Mouse (Mus musculus) kidney, embryonic 14.5 days (tissue): ENCODE results near the gene Daam1. TPM values are rescaled to one million over a fixed set of nuclear protein-coding genes. Genes with fewer than 3 reads are reported as not detected.

Experiments used
- ATAC-seq: fragments of 200-750 bp; cut with Nextera tagmentation; 2 replicates; pipeline ENCODE4 v1.8.0; 2017; ENCODE audit warnings: moderate number of reproducible peaks, mild to moderate bottlenecking, moderate TSS enrichment, moderate library complexity; ENCODE audit not compliant: low FRiP score, low TSS enrichment
- H3K27ac ChIP-seq: fragments of 300-500 bp; sonication (generic); 2 replicates; pipeline ENCODE4 v1.5.1; 2014; ENCODE audit warnings: low read depth, mild to moderate bottlenecking, low read length, moderate library complexity, mixed read lengths
- H3K27me3 ChIP-seq: fragments of 300-500 bp; sonication (generic); 2 replicates; pipeline ENCODE4 v1.6.1; 2014; ENCODE audit warnings: mild to moderate bottlenecking, low read length; ENCODE audit not compliant: control insufficient read depth, insufficient read depth
- H3K36me3 ChIP-seq: fragments of 300-500 bp; sonication (generic); 2 replicates; pipeline ENCODE4 v1.6.1; 2014; ENCODE audit warnings: low read length, mixed read lengths; ENCODE audit not compliant: control insufficient read depth, insufficient read depth
- H3K4me1 ChIP-seq: fragments of 300-500 bp; sonication (generic); 2 replicates; pipeline ENCODE4 v1.6.1; 2014; ENCODE audit warnings: low read length, mixed read lengths; ENCODE audit not compliant: control insufficient read depth, insufficient read depth
- H3K4me2 ChIP-seq: fragments of 300-500 bp; sonication (generic); replicated peaks from 2 replicates; pipeline ENCODE4 v1.6.1; 2014; ENCODE audit warnings: low read depth, mild to moderate bottlenecking, low read length
- H3K4me3 ChIP-seq: fragments of 300-500 bp; sonication (generic); 2 replicates; pipeline ENCODE4 v1.5.1; 2014; ENCODE audit warnings: mild to moderate bottlenecking, low read length
- H3K9ac ChIP-seq: fragments of 300-500 bp; sonication (generic); 2 replicates; pipeline ENCODE4 v1.6.1; 2014; ENCODE audit warnings: low read depth, mild to moderate bottlenecking, low read length, moderate library complexity
- H3K9me3 ChIP-seq: fragments of 300-500 bp; sonication (generic); 2 replicates; pipeline ENCODE4 v1.6.1; 2016; ENCODE audit warnings: low read length; ENCODE audit not compliant: control insufficient read depth
- WGBS: fragments of 180-500 bp; shearing (Covaris S2); extraction: QIAGEN DNeasy Blood & Tissue Kit; methylation state at CpG from one replicate; pipeline ENCODE4 v1.1.7; 2014; 5-methylcytosine and 5-hydroxymethylcytosine counted together
- polyA plus RNA-seq: library from polyadenylated mRNA; unstranded; fragments of >200 nt; fragmentation: Nextera tagmentation; extraction: Ambion mirVana; gene quantifications from 2 replicates; pipeline ENCODE4 v1.2.1, GENCODE M21; 2014

The Daam1 gene
- polyA plus RNA-seq, 1 experiment from 2014 or later, result 13.0 TPM

DNA sequence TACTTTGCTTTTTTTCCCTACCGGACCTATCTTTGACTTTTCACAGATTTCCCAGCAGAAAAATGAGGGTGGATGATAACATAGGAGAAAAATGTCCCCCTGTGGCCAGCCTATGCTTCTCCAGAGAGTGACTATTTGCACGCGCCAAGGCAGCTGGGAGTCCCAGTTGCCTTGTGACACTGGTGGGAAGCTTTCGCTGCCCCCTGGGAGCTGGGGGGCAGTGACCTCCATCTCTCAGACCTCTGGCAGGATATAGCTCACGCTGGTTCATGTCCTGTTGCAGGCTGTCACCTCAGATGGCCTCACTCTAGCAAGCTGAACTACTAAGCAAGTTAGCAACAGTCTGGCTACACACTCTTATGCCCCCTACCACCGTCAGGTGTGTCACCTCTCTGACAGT lies 200.9 kb downstream of the Daam1 start:
- H3K36me3 ChIP-seq, result no peaks in the 10 kb centered on the region
- H3K4me2 ChIP-seq, result no peak overlapping the region
- ATAC-seq, result no peak
- H3K4me1 ChIP-seq, result no peaks in the 10 kb centered on the region
- H3K27me3 ChIP-seq, result no peaks in the 10 kb centered on the region
- H3K9me3 ChIP-seq, result no peaks in the 10 kb centered on the region
- no peak overlapping the region for H3K9ac ChIP-seq
- no peak overlapping the region for H3K4me3 ChIP-seq
- no peak overlapping the region for H3K27ac ChIP-seq
- 74% methylated on average over 6 of the region's 6 CpGs for WGBS

DNA sequence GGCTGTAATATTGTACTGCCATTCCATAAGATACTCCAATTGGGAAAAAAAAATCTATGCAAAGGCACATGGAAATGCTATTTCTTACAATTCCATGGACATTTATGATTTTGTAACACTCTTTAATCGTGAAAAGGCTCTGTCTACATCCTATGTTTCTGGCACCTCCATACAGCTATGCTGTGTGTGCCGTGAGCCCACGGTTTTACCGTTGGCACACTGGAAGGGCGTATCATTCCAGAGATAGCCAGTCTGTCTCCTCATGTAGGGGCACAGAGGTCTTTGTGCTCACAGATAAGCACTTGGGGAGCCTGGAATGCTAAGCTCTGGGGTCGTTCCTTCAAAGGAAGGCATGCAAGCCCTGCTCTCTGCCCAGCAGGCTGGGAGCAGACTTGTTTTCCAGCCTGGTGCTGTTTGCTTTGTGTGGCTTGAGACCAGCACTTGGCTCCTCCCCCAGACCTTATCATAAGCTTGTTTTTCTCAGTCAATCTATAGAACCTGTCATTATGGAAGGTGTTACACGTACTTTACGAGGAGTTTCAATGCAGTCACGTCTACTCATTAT lies 205.3 kb downstream of the Daam1 start:
- H3K9me3 ChIP-seq, result no peaks in the 10 kb centered on the region
- H3K4me3 ChIP-seq, result no peak overlapping the region
- H3K27ac ChIP-seq, result no peak overlapping the region
- no peaks in the 10 kb centered on the region for H3K4me1 ChIP-seq
- H3K9ac ChIP-seq, result no peak overlapping the region
- H3K4me2 ChIP-seq, result no peak overlapping the region
- H3K27me3 ChIP-seq, result no peaks in the 10 kb centered on the region
- ATAC-seq, result no peak
- 75% methylated on average over 9 of the region's 9 CpGs for WGBS
- no peaks in the 10 kb centered on the region for H3K36me3 ChIP-seq

DNA sequence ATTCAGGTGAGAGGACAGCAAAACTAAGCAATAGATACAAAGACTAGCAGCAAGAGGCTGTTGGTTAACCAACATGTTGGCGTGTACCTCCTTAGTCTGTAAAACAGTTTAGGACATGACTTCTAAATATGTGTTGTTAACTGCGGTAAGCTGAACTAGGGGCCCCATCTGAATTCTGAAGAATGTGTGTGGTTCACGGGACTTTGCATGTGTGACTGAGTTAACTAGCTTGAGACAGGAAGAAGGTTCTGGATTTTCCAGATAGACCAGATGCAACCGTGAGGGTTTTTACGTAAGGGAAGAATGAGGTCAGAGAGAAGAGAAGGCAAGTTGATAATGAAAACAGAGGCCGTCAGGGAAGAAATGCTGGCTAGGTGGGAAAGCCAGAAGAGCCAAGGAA lies 206.2 kb downstream of the Daam1 start:
- 83% methylated on average over 6 of the region's 6 CpGs for WGBS
- no peak overlapping the region for H3K9ac ChIP-seq
- H3K27ac ChIP-seq, result no peak overlapping the region

DNA sequence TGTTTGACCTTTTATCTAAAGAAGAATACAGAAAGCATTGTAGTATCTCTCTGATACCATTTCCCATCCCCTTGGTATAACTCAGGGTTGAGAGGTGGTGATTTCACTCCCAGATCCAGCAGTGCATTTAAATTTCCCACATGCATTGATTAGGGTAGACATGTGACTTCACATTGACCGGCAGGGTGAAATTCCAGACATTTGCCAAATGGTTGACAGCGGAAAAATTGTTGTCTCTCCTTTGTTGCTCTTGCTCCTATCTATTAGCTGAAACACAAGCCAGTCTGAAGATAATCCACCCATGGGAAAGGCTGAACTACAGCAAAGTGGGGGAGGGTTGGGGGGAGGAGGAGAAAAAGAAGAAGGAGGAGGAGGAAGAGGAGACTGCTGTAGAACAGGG lies 208.0 kb downstream of the Daam1 start:
- H3K27me3 ChIP-seq, result no peaks in the 10 kb centered on the region
- 78% methylated on average over 2 of the region's 2 CpGs for WGBS
- no peak for ATAC-seq
- H3K27ac ChIP-seq, result no peak overlapping the region
- no peak overlapping the region for H3K9ac ChIP-seq
- H3K4me3 ChIP-seq, result no peak overlapping the region
- H3K36me3 ChIP-seq, result no peaks in the 10 kb centered on the region
- no peaks in the 10 kb centered on the region for H3K4me1 ChIP-seq
- H3K9me3 ChIP-seq, result no peaks in the 10 kb centered on the region
- H3K4me2 ChIP-seq, result no peak overlapping the region

More for the DNA sequence above, 206.2 kb downstream of the Daam1 start:
- H3K4me2 ChIP-seq, result no peak overlapping the region
- ATAC-seq, result no peak
- H3K4me3 ChIP-seq, result no peak overlapping the region
- no peaks in the 10 kb centered on the region for H3K36me3 ChIP-seq
- H3K9me3 ChIP-seq, result no peaks in the 10 kb centered on the region
- no peaks in the 10 kb centered on the region for H3K27me3 ChIP-seq
- H3K4me1 ChIP-seq, result no peaks in the 10 kb centered on the region

DNA sequence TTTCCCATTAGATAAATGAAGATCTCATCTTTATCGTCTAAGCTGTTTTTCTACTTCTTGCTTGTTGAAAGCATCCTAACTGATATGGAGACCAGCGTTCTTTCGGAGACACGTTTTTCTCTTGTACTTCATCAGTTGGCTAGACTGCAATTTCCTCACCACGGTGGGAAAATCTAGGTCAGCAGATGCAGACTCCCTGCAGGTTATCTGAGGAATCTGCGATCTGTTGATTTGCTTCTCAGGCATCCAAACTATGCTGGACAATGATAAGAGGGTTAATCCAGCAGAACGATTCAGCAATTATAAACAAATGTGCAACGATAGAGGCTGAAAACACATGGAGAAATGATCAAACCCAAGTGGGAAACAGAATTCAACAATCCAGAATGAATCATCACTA lies 208.6 kb downstream of the Daam1 start:
- H3K4me1 ChIP-seq, result no peaks in the 10 kb centered on the region
- H3K36me3 ChIP-seq, result no peaks in the 10 kb centered on the region
- H3K4me3 ChIP-seq, result no peak overlapping the region
- no peaks in the 10 kb centered on the region for H3K27me3 ChIP-seq
- H3K27ac ChIP-seq, result no peak overlapping the region
- H3K9ac ChIP-seq, result no peak overlapping the region
- H3K4me2 ChIP-seq, result no peak overlapping the region
- no peak for ATAC-seq
- no peaks in the 10 kb centered on the region for H3K9me3 ChIP-seq
- WGBS, result 86% methylated on average over 8 of the region's 8 CpGs

DNA sequence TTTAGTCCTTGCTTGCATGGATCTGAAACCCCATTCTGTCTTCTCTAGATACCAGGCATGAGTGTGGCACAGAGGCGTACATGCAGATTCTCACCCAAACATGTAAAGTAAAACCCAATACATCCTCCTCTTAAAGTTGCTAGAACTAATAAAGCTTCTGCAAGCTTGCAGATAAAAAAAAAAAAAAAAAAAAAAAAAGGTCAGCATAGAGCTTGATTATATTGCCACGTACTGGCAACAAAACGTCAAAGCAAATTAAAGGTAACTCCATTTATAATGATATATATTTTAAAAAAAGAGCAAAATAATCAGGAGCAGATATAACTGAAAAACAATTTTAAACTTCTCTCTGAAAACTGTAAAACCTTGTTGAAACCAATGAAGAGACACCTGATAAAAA lies 210.4 kb downstream of the Daam1 start:
- H3K4me2 ChIP-seq, result no peak overlapping the region
- WGBS, result 98% methylated on average over 3 of the region's 3 CpGs
- H3K4me3 ChIP-seq, result no peak overlapping the region
- H3K9me3 ChIP-seq, result no peaks in the 10 kb centered on the region
- no peaks in the 10 kb centered on the region for H3K4me1 ChIP-seq
- H3K27me3 ChIP-seq, result no peaks in the 10 kb centered on the region
- no peaks in the 10 kb centered on the region for H3K36me3 ChIP-seq
- ATAC-seq, result no peak
- H3K27ac ChIP-seq, result no peak overlapping the region
- H3K9ac ChIP-seq, result no peak overlapping the region

Other genes with a start within 250 kb of the Daam1 start
- gene Gpr135, start 240.0 kb downstream of the Daam1 start, polyA plus RNA-seq, result 0.43 and 0.45 TPM in 2 replicates